Mouse (Mus musculus): ENCODE measurements around the gene Gm7954. TPM values are rescaled to one million over a fixed set of nuclear protein-coding genes. Genes with fewer than 3 reads are reported as not detected.
"Not testable (repeated sequence)": the region's sequence is repeated elsewhere in the genome, so short reads cannot be mapped to it uniquely, and the experiment has no call there.

The Gm7954 gene
- total RNA-seq (2021): not detected
- long read RNA-seq, experiment 1: 0 reads
- long read RNA-seq, experiment 2: 0 reads

GRCm38 (mm10) chr14:41453418-41453817 lies at the start of gene Gm7954:
Gene Gm7954, minus strand, starts transcription at chr14:41453518.
- intact Hi-C loops (cut with DNase I); DNase-seq (ENCODE audit: low spot score in 2 of 2): not testable (repeated sequence)

DNA sequence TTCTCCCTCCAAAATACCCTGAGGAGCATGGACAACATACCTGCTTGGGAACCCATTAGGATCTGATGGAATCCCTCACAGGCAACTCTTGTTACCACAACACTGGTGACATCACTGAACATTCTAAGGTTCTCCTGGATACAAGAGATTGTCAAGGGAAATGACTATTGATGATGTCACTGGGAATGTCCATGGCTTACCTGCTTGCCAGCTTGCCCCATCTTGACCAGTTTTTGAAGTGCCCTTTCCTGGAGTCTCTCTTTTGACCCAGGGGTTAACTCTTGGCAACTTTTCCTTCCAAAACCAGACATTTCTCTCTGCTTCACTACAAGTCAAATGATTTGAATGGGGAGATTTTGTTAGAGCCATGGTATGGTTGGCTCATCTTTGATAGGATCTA lies 36.1 kb upstream of the Gm7954 start, which contains the start of gene Gm3486:
Gene Gm3486, minus strand, starts transcription at position 101 of the 400 bp plus-strand sequence.
- intact Hi-C loops (cut with DNase I); DNase-seq (ENCODE audit: low spot score in 2 of 2): not testable (repeated sequence)

- peak in 1 of 2 experiments; percentile 5 for DNase-seq (ENCODE audit: low spot score in 2 of 2)
- intact Hi-C loops (cut with DNase I): not testable (repeated sequence)
These were observed 27.8 kb downstream of the Gm7954 start for GRCm38 (mm10) chr14:41425393-41426075.

DNA sequence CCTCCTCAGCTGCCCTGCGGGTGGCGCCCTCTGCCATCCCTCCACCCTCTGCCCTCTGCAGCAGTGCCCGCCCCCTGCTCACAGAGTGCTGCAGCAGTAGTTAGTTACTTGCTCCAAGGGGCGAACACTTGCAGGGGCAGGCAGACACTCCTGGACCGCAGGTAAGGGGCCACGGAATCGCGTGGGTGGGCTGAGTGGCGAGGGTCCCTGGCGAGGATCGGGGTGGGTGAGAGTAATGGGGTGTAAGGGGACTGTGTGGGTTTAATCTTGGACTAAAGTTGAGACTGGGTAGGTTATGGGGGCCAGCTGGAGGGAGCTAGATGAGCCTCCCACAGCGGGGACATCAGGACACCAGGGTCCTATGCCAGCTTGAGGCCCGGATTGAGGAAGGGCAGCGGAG lies 28.6 kb downstream of the Gm7954 start:
- DNase-seq (ENCODE audit: low spot score in 2 of 2); intact Hi-C loops (cut with DNase I): not testable (repeated sequence)

- intact Hi-C loops (cut with DNase I); DNase-seq (ENCODE audit: low spot score in 2 of 2): not testable (repeated sequence)
These were observed 45.1 kb downstream of the Gm7954 start, which contains the start of gene Gm6482 for GRCm38 (mm10) chr14:41408181-41408580. Gene Gm6482, minus strand, starts transcription at chr14:41408281.

Other genes with a start within 250 kb of the Gm7954 start
- gene Gm2832, start 174.7 kb downstream of the Gm7954 start, total RNA-seq (2021): under 1 TPM in 1 of 2 experiments, not detected in 1; 0.22 TPM
- gene Gm5798, start 104.9 kb downstream of the Gm7954 start, total RNA-seq (2021): not detected
- not detected for gene Gm7945, start 67.1 kb downstream of the Gm7954 start, total RNA-seq (2021)
- not detected for gene Gm6482, start 45.2 kb downstream of the Gm7954 start, total RNA-seq (2021)
- gene Gm3486, start 36.0 kb upstream of the Gm7954 start, total RNA-seq (2021): under 1 TPM in 1 of 2 experiments, not detected in 1; 0.70 TPM
- not detected for gene Gm7970, start 102.1 kb upstream of the Gm7954 start, total RNA-seq (2021)
- gene 1700049E17Rik2, start 119.7 kb upstream of the Gm7954 start, total RNA-seq (2021): under 1 TPM; 0.19 to 0.44 TPM
- gene Gm3072, start 171.1 kb upstream of the Gm7954 start, total RNA-seq (2021): not detected
- gene Gm3676, start 193.0 kb upstream of the Gm7954 start, total RNA-seq (2021): not detected
- not detected for gene Gm8068, start 248.4 kb upstream of the Gm7954 start, total RNA-seq (2021)

Measured in left cerebral cortex, postnatal 14 days (tissue).